In genomic region chr4:63420143-63420920, GRCm38 (mm10) we compare ENCODE assay signal across 11 mouse cellular contexts. TPM values are rescaled to one million over a fixed set of nuclear protein-coding genes. Genes with fewer than 3 reads are reported as not detected.
DNase-seq lines count a peak whose midpoint lies in the region; TF ChIP-seq lines count a peak whose summit lies in the region.
"Had no signal": no experiment of that assay in that cellular context is flagged by ENCODE, and none has a peak within 500 bp of the region (broad histone marks: within the 10 kb centered on the region; RNA-seq: fewer than 3 reads in every experiment).

No protein-coding gene starts in this region.

- no peak overlapping the region for H3K4me3 ChIP-seq in gastrocnemius, adult 2 months
- H3K4me3 ChIP-seq in lung, adult 2 months (replicated peaks; ENCODE audit: extremely low read depth, low read depth, low read length) = no peak overlapping the region
- H3K4me3 ChIP-seq in limb, embryonic 10.5 days = no peak overlapping the region
- H3K4me3 ChIP-seq: limb, embryonic 13.5 days; midbrain, embryonic 12.5 days had no signal

- DNase-seq in gastrocnemius, adult 2 months = peak; percentile 71
- no peak for DNase-seq in gastrocnemius, postnatal 10 days
- DNase-seq in lung, postnatal 10 days = peak; percentile 68
- no peak for DNase-seq in lung, adult 2 months
- peak; percentile 62 for DNase-seq in NIH3T3 (ENCODE audit: low read depth)
- DNase-seq in limb, embryonic 10.5 days (ENCODE audit: low spot score) = no peak
- DNase-seq in spleen, postnatal 36 days (ENCODE audit: low spot score in 2 of 2) = no peak
- DNase-seq in ovary, postnatal 10 days (ENCODE audit: low spot score) = no peak

- intact Hi-C loops in gastrocnemius, adult 2 months (cut with DNase I) = no loop called here

- no peak for TF ChIP-seq CTCF in gastrocnemius, adult 2 months (IDR thresholded peaks at IDR 0.05)
- no peak for TF ChIP-seq CTCF in lung, adult 2 months (IDR thresholded peaks at IDR 0.05; ENCODE audit: insufficient read depth, low read length)

- peaks cover 16% of the 10 kb centered on the region; the same call in 1 of the 2 replicates for H3K36me3 ChIP-seq in limb, embryonic 10.5 days

- WGBS in lung, adult 2 months = 66% methylated on average over 14 of the region's 14 CpGs
- WGBS in limb, embryonic 10.5 days = 76% methylated on average over 14 of the region's 14 CpGs

- no peaks in the 10 kb centered on the region for H3K4me1 ChIP-seq in lung, adult 2 months (ENCODE audit: control insufficient read depth, insufficient read depth, low read length)
- peaks cover 33% of the 10 kb centered on the region for H3K4me1 ChIP-seq in limb, embryonic 10.5 days

- H3K27me3 ChIP-seq in limb, embryonic 10.5 days (ENCODE audit: low read depth, poor library complexity, severe bottlenecking) = no peaks in the 10 kb centered on the region
- H3K27me3 ChIP-seq: CH12.LX; limb, embryonic 13.5 days; midbrain, embryonic 12.5 days had no signal

- no peak overlapping the region for H3K27ac ChIP-seq in gastrocnemius, adult 2 months
- peak overlapping the region; percentile 4 for H3K27ac ChIP-seq in limb, embryonic 10.5 days
- H3K27ac ChIP-seq: limb, embryonic 13.5 days; midbrain, embryonic 12.5 days had no signal

- H3K9me3 ChIP-seq in limb, embryonic 10.5 days (replicated peaks) = no peaks in the 10 kb centered on the region
- H3K9me3 ChIP-seq: limb, embryonic 13.5 days; midbrain, embryonic 12.5 days had no signal

- TF ChIP-seq POLR2A in lung, adult 2 months (IDR thresholded peaks at IDR 0.05; ENCODE audit: borderline replicate concordance, extremely low read depth, low read depth, low read length) = no peak

RNA-seq across cellular contexts. Expression of gene Akna, which starts 17.2 kb away (rescaled TPM):
- total RNA-seq in gastrocnemius, adult 2 months (2021) = 1 to 10 TPM in 1 of 2 experiments, under 1 TPM in 1; 0.97 to 1.8 TPM
- total RNA-seq in gastrocnemius, postnatal 10 days (2021) = 1 to 10 TPM; 2.5 to 4.4 TPM
- polyA plus RNA-seq in lung, adult 2 months (2012; rRNA removed) = 22.2 and 22.7 TPM in 2 replicates
- 12.3 and 17.2 TPM in 2 replicates for polyA plus RNA-seq in limb, embryonic 10.5 days (2016; fragmentation: Nextera tagmentation; extraction: Ambion mirVana)

RNA-seq across cellular contexts. Expression of gene Orm2, which starts 58.1 kb away (rescaled TPM):
- total RNA-seq in gastrocnemius, adult 2 months (2021) = not detected
- under 1 TPM in 1 of 2 experiments, not detected in 1; 0.47 TPM for total RNA-seq in gastrocnemius, postnatal 10 days (2021)
- polyA plus RNA-seq in lung, adult 2 months (2012; rRNA removed) = 0.45 and 0.49 TPM in 2 replicates
- polyA plus RNA-seq in limb, embryonic 10.5 days (2016; fragmentation: Nextera tagmentation; extraction: Ambion mirVana) = not detected in 2 replicates
- total RNA-seq: CH12.LX had no signal
- polyA plus RNA-seq: limb, embryonic 13.5 days; midbrain, embryonic 12.5 days had no signal

Comparison
In these comparisons a context has a peak if more than half of its experiments do, and no peak if none do; other contexts are left out.
1. DNase-seq: peak in gastrocnemius, adult 2 months (single experiment), lung, postnatal 10 days (single experiment) and NIH3T3 (single experiment); none in gastrocnemius, postnatal 10 days (single experiment), lung, adult 2 months (single experiment), limb, embryonic 10.5 days (single experiment), spleen, postnatal 36 days (0 of 2) and ovary, postnatal 10 days (single experiment).